Mouse (Mus musculus): ENCODE measurements around the gene Vps4b. TPM values are rescaled to one million over a fixed set of nuclear protein-coding genes. Genes with fewer than 3 reads are reported as not detected.

Vps4b gene
- polyA plus RNA-seq, 1 experiment from 2014 or later: 52.2 TPM

DNA sequence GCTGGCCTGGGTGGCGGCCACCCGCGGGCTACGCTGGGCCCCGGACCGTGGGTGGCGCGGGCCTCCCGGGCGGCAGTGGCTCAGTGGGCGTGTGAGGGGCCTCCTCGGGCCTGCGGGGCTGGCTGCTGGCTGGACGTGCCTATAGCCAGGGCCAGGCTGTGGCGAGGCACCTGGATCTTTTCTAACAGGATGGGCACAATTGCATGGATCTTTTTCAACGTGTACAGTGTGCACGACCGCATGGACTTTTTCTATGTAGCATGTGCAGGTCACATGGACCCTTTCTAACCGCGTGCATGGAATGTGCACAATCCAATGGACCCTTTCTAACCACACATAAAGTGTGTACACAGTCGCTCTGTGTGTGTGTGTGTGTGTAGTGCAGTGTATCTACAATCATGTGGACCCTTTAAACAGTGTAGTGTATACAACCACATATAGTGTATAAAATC lies 82.0 kb downstream of the Vps4b start:
- Histone ChIP-seq H3K4me3 (ENCODE audit: low read length) (peak overlapping the region; percentile 90), H3K4me2 (ENCODE audit: low read depth, low read length) (peak overlapping the region; percentile 97), H3K9me3 (replicated peaks; ENCODE audit: control insufficient read depth, low read length) (no peaks in the 10 kb centered on the region), H3K27ac (ENCODE audit: low read length) (peak overlapping the region; percentile 93), H3K27me3 (ENCODE audit: control insufficient read depth, insufficient read depth, low read length) (no peaks in the 10 kb centered on the region), H3K4me1 (ENCODE audit: control insufficient read depth, insufficient read depth, low read length) (peaks cover 17% of the 10 kb centered on the region), H3K36me3 (ENCODE audit: control insufficient read depth, insufficient read depth) (no peaks in the 10 kb centered on the region), H3K9ac (ENCODE audit: low read length) (peak overlapping the region; percentile 86)
- 3% methylated on average over 21 of the region's 21 CpGs for WGBS
- peak; percentile 14; the same call in 1 of the 2 replicates for ATAC-seq (replicated peaks; ENCODE audit: extremely low read depth, insufficient read depth, low FRiP score)

Other genes with a start within 250 kb of the Vps4b start
- 9.3 and 10.4 TPM in 2 replicates for gene Bcl2, start 82.5 kb downstream of the Vps4b start, polyA plus RNA-seq (2015; fragmentation: Nextera tagmentation; extraction: Ambion mirVana)
- gene Kdsr, start 37.0 kb downstream of the Vps4b start, polyA plus RNA-seq (2015; fragmentation: Nextera tagmentation; extraction: Ambion mirVana): 10.1 and 10.9 TPM in 2 replicates
- 0.29 and 0.86 TPM in 2 replicates for gene Serpinb5, start 64.4 kb upstream of the Vps4b start, polyA plus RNA-seq (2015; fragmentation: Nextera tagmentation; extraction: Ambion mirVana)
- gene Serpinb12, start 137.7 kb upstream of the Vps4b start, polyA plus RNA-seq (2015; fragmentation: Nextera tagmentation; extraction: Ambion mirVana): 0.37 and 0.56 TPM in 2 replicates
- not detected in 2 replicates for gene Serpinb13, start 184.3 kb upstream of the Vps4b start, polyA plus RNA-seq (2015; fragmentation: Nextera tagmentation; extraction: Ambion mirVana)